Mouse (Mus musculus) c-Kit-positive CD71-negative TER-119-negative erythroid progenitor cells, embryonic 14.5 days (primary cell): ENCODE measurements at regions not wholly inside any gene's neighbourhood (a gene's known extent, or its start where the extent isn't known, plus 50 kb on each side); places are given as distances from the start of the nearest gene placed in this dataset.

Source experiments
- DNase-seq: peaks from one replicate; pipeline ENCODE4 v3.0.0-alpha.2; 2013; ENCODE audit warnings: low read depth

DNA sequence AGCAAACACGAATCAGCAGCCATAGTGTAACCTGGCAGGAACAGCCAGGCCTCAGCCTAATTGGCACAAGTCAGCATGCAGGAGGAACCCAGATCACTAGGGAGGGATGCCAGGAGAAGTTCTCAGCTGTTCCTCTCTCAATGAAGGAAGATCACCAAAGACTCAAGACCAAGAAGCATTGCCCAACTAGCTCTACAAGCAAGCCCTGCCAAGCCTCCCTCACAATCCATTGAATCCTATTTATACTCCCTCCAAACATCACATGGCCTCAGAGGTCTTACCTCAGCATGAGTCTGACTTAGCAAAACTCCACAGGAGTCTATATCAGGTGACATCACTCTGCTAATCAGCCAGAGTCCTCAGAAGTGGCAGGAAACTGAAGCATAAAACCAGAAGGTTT is 135.1 kb downstream of the Rbm43 start:
- no peak for DNase-seq

DNA sequence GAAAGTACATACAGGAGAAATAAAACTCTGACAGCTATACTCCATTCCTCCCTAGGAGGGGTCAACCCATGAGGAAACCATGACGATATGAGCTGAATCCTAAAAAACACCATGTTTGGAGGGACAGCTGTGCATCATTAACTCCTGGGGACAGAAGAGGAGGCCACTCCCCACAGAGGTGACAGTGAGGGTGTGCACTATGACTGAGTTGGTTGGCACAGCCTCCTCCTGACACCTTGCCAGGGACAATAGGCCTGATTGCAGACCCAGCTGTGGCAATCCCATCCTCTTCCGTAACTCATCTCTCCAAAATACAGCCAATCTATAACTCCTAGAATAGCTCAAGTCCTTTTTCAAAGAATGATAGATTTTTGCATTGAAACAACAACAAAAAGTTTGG is 112.0 kb downstream of the Rbm43 start:
- DNase-seq = no peak

DNA sequence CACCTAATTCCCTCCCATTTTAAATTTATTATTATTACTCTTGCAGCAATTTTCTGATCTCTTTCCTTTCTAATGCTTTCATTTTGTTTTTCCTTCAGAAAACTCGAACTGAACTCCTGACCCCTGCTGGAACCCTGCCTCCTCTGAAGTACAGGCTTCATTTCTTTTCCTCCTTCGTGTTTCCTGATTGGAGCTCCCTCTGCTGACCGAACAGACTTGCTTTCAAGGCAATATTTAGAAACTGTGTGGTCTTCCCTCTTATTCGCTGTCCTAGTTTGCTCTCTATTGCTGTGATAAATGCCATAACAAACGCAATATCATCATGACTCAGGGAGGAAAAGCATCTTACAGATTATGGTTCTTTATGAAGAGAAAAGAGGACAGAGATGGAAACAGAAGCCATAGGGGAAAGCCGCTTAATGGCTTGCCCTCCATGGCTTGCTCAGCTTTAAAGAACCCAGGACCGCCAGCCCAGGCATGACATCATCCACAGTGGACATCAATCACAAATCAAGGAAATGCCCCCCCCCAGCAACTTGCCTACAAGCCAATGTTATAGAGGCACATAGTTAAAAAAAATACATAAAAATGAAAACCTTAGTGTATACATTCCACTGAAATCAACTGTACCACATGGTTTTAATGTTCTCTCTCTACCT is 104.5 kb downstream of the Rbm43 start:
- peak; percentile 19 for DNase-seq

DNA sequence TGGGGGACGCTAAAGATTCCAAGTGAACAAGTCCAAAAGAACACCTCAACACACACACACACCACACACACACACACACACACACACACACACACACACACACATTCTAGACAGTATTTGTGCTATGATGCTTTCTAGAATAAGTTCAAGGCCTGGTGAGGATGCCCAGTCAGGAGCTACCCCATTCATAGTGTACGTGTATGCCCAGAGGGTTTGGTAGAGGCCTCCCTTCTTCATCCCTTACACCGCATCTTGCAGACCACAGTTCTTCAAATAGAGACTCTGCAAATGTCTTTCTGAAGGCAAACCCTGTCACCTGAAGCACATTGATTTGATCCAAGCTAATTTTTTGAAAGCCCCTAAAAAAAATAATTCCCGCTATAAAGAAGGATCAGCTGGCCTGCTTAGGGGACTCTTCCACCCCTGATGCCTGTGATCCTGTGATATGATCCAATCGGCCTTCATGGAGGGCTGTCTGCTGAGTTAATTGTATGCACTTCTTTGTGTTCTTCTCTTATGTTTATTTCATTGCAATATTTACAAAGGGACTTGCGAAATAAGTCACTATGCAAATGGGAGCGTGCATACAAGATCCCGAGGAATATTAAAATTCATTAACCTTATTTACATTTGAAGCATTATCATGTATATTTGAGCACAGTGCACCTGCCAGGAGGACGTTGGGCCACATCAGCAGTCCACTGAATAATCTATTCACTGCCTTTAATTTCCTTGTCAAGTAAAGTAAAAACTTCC is 103.8 kb downstream of the Rbm43 start:
- no peak for DNase-seq

DNA sequence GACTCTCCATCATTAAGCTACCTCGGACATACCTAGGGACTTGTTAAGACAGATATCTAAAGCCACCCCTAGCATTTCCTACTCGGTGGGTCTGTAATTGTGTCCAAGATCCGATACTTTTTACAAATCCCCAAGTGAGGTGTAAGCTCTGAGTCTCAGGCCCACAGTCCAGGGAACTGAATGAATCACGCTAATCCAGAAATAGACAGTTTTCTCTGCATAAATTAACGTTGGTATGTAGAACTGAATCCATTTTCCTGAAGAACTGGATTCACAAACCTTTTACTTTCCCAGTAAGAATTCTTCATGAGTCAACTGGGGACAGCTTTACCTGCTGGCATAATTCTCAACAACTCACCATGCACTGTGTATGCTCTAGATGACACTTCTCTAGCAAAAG is 97.1 kb downstream of the Rbm43 start:
- no peak for DNase-seq

DNA sequence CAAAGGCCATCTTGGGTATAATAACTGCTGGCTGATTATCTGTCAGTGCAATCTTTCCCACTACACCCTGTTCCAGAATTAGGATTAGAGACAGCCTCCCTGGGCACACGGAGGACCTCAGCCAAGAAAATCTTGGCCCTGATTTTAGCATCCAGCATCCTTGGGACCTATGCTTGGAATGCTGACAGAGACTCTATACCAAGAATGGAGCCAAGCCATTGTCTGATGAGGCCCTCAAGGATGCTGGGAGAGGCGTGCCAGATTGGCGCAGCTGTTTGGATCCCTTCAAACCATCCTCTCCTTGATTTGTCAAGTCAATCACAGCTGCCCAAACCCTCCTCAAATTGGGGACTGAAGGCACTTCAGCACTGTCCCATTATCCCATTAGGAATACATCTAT is 94.2 kb downstream of the Rbm43 start:
- DNase-seq = no peak

DNA sequence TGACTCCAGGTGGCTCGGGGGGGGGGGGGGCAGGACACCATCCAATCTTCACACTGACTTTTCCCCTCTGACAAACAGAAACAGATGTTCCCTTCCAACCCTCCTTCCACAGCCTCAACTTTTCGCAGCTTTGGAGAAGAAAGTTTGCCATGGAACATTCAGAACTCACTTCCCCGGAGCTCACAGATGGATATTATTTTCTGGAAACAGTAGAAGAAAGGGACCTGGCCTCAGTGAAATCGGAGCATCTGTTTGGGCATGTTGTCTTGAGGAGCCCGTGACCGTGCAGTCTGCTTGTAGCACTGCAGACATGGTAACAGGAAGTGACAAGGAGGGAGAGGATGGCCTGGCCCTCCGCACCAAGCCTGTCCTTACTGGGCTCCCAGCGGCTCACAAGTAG is 90.1 kb downstream of the Rbm43 start:
- no peak for DNase-seq

DNA sequence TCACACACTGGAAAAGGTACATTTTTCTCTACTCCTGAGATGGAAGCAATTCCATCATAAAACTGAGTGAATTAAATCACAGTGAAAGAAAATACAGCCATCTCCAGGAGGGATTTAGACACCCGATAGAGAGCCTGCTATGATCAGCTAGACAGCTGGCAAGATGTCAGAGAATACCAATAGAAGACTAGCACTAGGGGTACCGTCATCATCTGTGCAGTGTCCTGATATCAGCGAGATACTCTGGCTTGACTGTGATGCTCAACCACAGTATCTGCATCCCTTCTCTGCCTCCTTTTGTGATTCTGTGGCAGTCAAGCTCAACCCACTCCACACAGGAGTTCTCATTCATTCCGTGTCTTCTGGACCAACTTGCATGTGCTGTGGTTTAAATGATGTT is 87.4 kb downstream of the Rbm43 start:
- no peak for DNase-seq

DNA sequence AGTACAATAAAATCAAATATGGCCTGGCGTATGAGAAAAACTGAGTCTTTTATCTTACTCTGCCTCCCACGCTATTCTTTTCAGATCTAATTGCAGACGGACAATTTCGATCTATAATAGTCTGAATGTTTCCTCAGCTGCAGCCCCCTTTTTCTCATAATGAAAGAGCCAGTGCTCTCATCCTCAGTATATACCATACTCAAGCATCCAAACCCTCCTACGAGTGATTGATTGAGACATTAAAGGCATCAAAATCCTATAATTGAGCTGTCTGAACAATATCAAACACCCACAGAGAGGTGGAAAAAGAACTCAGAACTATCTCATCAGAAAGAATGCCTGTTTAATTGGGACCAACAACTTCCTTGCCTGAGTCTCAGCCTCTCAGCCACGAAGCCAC is 87.0 kb downstream of the Rbm43 start:
- no peak for DNase-seq

DNA sequence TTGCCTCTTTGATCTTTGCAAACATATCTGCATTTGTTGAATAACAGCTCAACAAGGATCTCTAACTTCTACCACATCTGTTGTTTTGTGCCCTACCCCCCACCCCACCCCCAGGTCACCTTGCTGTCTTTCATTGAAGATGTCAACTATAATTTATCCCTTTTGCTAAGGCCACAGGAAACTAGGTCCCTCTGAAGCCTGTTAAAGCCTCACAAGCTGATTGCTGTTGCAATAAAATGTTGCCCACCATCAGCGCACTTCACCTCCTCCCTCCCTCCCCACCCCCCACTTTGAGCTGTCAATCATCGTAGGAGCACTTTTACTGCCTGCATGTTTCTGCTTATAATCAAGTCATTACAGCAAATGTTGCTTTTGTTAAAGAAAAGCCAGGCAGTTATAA is 86.5 kb downstream of the Rbm43 start:
- no peak for DNase-seq

DNA sequence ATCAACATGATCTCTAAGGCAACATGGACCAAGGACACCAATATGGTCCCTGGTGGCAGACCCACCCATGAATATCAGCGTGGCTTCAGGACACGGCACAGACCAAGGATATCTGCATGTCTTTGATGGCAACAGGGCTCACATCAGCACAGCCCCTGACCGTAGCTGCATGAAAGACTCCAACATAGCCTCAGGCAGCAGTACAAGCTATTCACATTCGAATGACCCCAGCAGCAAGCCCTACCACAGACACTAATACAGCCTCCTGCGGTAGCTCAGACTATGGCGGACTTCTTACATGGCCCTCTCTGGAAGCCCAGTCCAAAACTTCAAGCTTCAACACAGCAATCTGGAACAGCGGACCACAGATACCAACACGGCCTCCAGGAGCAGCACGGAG is 84.4 kb downstream of the Rbm43 start:
- DNase-seq = no peak

DNA sequence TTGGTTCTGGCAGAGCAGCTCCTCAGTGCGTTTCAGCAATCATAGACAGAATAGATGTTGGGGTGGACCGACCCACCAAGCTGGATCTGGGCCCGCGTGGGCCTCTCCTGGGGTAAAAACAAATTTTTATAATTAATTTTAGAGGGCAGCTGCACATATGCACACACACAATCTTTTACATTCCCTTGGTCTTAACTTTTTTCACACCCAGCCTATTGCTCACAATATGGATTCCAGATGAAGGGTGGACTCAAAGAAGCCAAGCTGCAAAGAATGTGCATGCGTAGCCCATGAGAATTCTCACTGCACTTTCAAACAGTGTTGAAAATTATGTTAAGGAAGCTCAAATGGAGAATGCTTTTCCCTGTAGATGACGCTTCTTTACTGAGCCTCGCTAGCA is 83.3 kb downstream of the Rbm43 start:
- DNase-seq = no peak

DNA sequence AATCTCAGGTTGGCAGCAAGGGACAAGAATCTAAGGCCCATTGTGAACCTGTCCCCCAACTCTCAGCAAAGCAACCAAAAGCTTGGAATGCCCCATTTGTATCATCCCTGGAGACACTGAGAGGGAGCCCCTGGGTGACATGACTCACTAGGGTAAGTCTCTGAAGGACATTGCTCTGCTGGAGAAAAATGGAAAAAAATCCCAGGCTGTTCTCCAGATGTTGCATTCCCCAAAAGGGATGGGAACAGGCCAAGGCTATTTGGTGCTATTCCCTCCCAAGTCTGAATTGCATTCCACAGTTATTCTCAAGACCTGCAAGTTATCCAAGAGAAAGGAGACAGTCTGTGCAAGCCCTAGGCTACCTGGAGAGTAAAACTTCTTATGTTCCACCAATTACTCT is 77.7 kb downstream of the Rbm43 start:
- DNase-seq = no peak

DNA sequence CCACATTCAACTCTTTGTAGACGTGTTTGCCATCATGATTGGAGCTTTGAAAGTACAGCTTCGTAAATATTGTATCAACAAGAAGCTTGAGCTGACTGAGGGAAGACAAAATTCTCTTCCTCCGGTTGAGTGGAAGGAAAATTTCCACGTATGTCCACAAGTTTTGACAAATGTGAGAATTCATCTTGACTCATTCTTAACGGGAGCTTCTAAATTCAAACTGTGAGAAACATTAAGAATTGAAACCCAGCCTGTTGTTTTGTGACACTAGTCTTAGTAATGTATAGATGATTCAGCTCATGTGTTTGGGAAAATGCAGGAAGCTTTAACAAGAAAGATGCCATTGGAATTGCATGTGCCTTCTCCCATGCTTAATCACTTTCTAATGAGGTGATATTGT is 68.9 kb downstream of the Rbm43 start:
- DNase-seq = no peak

DNA sequence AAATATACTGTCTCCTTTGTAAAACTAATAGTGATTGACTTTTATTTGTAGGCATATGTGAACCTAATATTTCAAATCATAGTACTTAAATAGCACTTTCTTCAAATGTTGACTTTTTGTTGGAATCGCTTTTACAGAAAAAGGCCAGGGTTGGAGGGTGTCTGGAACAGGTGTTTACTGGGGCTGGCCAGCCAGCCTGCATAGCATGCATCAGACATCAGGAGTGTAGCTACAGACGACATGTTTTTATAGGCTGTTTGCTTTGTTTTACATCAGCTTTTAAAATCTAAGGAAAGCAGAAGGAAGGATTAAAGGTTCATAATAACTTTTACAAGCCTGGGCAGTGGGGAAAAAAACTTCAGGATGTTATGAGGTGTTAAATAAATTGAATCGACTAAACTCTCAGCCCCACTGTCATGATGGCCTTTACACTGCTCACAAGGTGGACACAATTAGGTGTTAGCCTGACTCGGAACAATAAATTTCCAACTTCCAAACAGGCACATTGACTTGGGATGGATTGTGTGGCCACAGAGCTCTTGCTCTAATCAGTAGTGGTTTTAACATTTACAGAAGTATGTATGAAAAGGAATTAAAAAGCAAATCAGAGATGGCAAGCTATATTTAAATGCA is 66.0 kb downstream of the Rbm43 start:
- DNase-seq = no peak

DNA sequence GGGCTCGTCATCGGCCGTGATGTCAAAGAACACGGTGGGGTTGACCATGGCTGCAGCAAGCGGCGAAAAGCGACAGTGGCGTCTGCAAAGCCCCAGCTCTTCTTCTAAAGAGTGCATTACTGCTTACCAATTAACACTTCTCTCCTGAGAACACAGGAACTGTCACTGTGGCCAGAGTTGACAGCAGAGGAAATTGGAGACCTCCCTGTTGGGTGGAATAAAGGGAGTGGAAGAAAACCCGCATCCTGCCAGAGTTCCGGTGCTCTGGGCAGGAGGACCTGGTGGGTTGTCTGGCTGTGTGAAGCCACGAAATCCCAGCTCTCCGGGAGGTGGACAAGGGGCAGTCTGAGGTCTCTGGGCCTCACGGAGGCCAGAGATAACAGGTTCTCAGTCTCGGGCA is 63.4 kb downstream of the Rbm43 start:
- no peak for DNase-seq
